Mouse (Mus musculus) adrenal gland, adult 2 months (tissue): Measurements from ENCODE around the gene Krt27. TPM values are rescaled to one million over a fixed set of nuclear protein-coding genes. Genes with fewer than 3 reads are reported as not detected.

Source experiments
- DNase-seq: peaks from one replicate; pipeline ENCODE4 v3.0.0; 2021
- long read RNA-seq: library from polyadenylated mRNA; stranded (forward); transcript quantifications from one replicate; pipeline ENCODE4 v2.0.0, GENCODE M21; 2021
- polyA plus RNA-seq: library from polyadenylated mRNA; depleted of rRNA; stranded (reverse); fragments of >200 nt; gene quantifications from 2 replicates; pipeline ENCODE4 v1.2.3, GENCODE M21; 2012; rRNA removed
- total RNA-seq, 2 experiments: library from RNA; stranded (reverse); gene quantifications; 2 replicates each; pipeline ENCODE4 v1.2.3; 2021

Krt27 gene
- total RNA-seq (not detected), polyA plus RNA-seq (not detected in 2 replicates)
- long read RNA-seq, result 0 reads

DNA sequence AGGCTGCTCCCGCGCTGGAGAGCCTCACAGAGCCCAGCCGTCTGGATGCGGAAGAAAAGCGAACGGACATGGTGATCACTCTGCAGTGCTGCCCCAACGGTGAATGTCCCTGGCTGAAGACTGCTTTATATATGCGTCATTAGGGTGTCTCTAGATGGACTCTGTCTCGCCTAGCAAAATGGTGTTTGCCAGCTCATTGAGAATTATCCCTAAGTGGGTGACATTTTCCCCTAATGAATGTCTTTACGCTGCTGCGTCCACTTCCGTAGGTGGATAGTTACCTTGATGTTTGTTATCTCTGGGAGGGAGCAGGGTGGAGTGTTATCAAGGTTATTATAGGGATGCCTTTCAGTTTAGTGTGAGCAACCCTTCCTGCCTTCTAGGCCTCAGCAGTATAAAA is at the start of gene Krt27:
Gene Krt27 (minus strand): TSS at position 101 of the 400 bp plus-strand sequence.
- no peak for DNase-seq

DNA sequence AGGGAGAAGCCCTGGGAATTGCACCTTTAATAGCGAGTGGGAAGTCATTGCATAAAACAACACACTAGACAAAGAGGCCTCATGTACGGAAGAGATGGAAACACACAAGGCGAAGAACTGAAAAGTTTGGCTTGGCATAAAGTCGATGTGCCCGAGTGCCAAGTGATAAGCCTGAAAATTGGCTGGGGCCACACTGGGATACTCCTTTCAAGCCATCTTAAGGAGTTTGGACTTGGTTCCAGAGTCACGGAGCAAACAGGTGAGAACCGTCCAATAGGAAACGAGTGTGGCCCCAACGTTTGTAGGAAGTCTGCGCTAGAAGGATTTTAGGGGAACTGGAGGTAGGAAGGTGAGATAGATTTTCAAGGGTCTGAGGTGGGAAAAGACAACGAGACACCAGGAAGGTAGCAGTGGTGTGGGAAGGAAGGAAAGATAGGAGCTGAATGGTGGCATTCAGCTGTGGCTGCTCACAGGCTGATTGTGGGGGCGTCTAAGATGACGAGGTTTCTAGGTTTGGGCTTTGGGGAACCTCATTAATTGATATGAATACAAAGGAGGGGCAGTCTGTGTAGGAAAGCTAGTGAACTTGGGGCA is 49.1 kb upstream of the Krt27 start:
- DNase-seq, result no peak

- DNase-seq, result no peak
Measured at GRCm38 (mm10) chr11:99398832-99399231, 47.9 kb upstream of the Krt27 start.

- DNase-seq, result no peak
Measured at GRCm38 (mm10) chr11:99398084-99398483, 47.2 kb upstream of the Krt27 start.

DNA sequence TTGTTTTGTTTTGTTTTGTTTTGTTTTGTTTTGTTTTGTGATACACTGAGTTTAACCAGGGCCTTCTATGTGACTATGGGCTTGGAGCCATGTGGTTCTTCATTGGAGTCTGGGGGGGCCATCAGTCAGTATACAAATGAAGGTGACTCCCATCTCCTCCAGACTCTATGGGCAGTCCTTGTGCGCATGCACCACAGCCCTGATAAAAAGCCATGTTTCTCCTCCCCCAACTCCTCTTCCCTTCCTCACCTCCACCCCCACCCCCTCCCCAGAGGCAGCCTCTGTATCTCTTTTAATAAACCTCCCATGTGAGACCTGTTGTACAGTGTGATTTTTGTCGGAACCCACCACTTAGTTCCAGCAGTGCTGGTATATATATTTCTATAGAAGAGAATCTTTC is 45.8 kb upstream of the Krt27 start:
- no peak for DNase-seq

DNA sequence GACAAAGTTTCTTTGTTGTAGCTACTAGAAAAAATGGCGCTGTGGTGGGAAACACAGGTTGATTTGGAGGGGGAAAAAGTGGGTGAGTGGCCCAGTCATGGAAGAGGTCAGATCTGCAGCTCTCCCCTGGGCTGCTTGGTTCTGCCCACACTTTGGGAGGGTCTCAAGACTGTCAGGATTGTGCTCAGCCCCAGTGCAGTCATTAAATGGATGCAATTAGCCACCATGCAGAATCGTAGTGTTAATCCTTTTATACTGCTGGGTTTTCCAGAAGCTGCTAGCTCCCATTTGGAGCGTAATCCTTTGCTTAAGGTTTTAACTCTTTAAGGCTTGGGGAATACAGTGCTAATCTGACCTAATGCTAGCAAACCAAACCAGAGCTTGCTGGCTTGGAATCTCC is 45.1 kb upstream of the Krt27 start:
- DNase-seq, result no peak

- no peak for DNase-seq
Measured at GRCm38 (mm10) chr11:99392492-99392891, 41.6 kb upstream of the Krt27 start.

DNA sequence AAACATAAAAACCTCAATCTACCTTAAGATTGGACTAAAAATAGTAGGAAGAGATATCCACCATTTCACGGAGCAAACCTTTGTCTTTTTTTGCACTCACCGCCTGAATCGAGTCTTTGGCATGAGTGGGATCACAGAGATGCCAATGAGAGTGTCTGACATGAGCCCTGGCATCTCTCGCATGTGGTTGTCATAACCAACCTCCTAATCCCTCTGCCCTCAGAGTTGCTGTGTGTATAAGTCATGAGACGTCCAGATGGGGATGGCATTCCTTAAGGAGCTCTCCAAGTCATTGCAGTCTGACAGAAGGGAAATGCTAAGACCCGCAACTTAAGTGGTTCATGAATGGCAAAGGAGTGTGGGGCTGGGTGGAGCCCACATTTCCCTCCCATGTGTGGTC is 40.5 kb upstream of the Krt27 start:
- no peak for DNase-seq

- no peak for DNase-seq
Measured at GRCm38 (mm10) chr11:99390866-99391265, 40.0 kb upstream of the Krt27 start.

DNA sequence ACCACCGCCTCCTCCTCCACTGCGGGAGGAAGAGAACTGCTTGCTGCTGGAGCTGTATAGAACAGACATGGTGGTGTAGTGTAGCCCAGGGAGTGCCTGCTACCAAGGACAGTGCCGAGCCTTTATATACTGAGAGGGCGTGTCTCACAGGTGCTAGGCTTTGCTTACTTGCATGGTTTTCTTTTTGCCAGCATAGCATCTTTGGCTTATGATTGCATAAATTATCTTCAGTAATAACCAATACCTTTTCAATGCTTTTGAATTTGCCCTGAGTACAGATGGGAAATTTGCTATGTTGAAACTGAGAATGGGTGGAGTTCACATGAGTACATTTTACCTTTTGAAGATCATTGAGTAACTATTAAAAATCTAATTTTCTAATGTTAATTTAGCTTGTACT is 38.4 kb upstream of the Krt27 start, which contains the start of gene Krt10:
Gene Krt10 (minus strand): TSS at position 101 of the 400 bp plus-strand sequence.
- DNase-seq, result no peak

GRCm38 (mm10) chr11:99388661-99389060 is 37.8 kb upstream of the Krt27 start:
- DNase-seq, result no peak

DNA sequence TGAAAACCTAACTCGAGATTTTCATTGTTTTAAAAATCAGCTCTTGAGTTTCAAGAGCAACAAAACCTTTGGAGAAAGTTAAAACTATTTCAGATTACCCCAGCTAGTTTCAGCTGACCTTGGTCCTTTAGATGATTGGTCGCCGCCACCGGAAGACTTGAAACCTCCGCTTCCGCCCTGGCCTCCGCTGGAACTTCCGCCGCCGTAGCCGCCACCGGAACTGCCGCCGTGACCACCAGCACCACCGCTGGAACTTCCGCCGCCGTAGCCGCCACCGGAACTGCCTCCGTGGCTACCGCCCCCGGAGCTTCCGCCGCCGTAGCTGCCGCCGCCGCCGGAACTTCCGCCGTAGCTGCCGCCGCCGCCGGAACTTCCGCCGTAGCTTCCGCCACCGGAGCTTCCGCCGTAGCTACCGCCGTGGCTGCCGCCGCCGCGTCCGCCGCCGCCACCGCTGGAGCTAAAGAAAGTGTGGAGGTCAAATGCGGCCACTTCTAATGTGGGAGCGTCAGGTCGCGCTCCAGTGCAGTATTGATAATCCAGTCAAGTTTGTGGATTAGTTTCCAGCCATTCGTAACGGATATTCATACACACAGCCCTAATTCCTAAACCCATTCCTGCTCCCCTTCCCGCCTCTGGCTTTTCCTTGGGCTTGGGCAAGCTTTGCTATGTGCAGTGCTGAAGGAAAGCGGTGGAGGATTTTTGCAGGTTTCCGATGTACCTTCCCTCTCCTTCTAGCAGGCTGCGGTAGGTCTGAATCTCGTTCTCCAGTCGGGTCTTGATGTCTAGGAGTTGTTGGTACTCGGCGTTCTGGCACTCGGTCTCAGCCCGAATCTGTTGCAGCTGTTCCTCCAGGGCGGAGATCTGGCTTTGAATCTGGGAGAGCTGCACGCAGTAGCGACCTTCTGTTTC is 35.2 kb upstream of the Krt27 start:
- DNase-seq, result peak; percentile 95

DNA sequence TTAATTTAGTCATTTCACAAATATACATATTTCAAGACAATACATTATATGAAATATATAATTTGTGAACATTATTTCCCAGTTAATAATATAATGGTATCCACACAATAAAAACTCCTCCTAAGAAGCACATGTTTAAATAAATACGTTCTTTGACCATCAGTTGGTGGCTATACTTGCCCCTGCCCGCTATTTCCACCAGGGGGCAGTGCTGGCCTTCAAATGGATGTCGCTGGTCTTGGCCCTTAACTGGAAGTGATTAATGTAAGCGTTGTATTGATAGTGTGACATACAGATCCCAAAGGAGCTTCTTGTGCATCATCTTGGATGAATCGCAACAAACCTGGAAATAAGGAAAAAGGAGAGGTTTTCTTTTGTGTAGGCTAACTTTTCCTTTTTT is 28.7 kb upstream of the Krt27 start:
- DNase-seq, result peak; percentile 70

GRCm38 (mm10) chr11:99374803-99375202 is 23.9 kb upstream of the Krt27 start, which contains the start of gene Krt28:
TSS of gene Krt28 (minus strand) at chr11:99374903.
- no peak for DNase-seq

- no peak for DNase-seq
Measured at GRCm38 (mm10) chr11:99369853-99370451, 19.0 kb upstream of the Krt27 start.

- DNase-seq, result no peak
Measured at GRCm38 (mm10) chr11:99369229-99369628, 18.3 kb upstream of the Krt27 start.

- peak; percentile 11 for DNase-seq
Measured at GRCm38 (mm10) chr11:99366791-99367190, 15.9 kb upstream of the Krt27 start.

- no peak for DNase-seq
Measured at GRCm38 (mm10) chr11:99364412-99364811, 13.5 kb upstream of the Krt27 start.

DNA sequence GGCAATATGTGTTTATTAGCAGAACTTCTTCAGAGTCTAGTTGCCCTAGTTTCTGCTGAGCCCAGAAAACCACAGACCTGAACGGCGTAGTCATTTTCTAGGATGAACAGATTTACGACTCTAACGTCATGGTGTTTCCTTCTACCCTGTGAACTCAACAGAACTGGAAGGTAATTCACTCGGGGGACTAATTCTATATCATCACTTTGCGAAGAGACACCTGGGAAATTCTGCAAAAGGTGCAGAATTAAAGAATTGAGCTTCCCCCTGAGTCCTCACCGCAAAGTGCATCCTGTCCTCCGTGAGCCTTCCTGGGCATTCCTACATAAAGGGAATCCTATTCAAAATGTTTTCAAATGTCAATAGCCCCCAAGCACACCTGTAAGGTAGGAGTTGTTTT is 10.5 kb upstream of the Krt27 start:
- no peak for DNase-seq

DNA sequence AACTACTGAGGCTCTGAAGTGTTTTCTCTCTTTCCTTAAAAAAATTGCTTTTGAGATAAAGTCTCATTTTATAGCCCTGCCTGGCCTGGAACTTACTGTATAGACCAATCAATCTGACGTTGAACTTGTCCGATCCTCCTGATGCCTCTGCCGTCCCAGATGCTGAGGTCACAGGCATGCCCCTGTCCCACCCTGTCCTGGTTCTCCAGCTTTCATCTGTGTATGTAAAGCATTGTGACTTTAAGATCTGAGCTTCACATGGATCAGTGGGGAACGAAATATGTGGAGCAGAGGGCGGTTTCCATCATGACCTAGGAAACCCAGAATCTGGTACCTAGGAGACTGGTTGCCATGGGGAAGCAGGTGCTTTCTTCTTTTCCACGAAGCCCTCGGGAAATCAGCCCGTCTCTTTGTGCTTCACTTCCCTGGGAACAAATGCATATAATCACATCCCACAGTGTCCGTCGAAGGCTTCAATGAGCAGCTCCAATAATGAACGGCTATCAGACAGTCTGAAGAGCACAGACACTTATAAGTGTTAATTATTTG is 11.5 kb downstream of the Krt27 start:
- no peak for DNase-seq

GRCm38 (mm10) chr11:99337866-99338265 is 13.0 kb downstream of the Krt27 start, which contains the start of gene Krt26:
TSS of gene Krt26 (minus strand) at chr11:99337966.
- no peak for DNase-seq

DNA sequence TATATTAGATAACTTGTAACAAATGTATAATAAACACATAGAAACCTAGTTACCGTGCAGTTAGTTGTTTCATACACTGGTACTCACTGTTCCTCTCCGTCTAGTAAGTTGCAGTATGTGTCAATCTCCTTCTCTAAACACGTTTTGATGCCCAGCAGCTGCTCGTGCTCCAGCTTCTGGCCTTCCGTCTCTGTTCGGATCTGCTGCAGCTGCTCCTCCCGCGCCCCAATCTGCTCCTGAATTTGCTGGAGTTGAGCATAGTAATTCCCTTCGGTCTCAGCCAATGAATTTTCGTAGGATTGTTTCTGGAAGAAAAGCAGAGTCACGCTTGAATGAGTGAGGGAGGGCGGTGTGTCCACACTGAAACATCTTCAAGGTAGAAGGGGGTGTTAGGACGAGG is 17.5 kb downstream of the Krt27 start:
- no peak for DNase-seq

GRCm38 (mm10) chr11:99329655-99330054 is 21.2 kb downstream of the Krt27 start:
- DNase-seq, result no peak
